Mouse (Mus musculus) liver, adult (tissue): Measurements from ENCODE around the gene Stard7.

Source experiments
- GATA4 ChIP-seq: IDR thresholded peaks from 2 replicates; pipeline ENCODE4 v1.6.1; 2014; ENCODE audit warnings: mild to moderate bottlenecking, low read length; ENCODE audit not compliant: insufficient replicate concordance

Stard7 gene

GRCm38 (mm10) chr2:127262480-127262879 lies 7.5 kb upstream of the Stard7 start:
- TF ChIP-seq GATA4, result no peak

DNA sequence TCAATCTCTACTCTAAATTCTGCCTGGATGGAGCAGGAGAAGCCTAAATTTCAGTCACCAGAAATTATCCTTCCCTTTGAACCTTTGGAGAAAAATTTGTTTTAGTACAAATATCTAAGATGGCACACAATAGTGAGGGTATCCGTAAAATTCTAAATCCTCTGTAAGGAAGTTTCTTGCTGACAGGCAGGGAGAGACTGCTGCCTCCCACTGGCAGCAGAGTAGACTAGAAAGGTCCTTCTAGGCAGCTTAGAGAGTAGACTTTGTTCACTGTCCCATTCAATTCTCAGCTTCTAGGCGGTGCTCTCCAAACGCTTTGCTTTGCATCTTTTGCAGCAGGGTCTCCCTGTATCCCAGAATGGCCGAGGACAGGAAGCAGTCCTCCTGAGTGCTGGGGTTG lies 2.2 kb upstream of the Stard7 start:
- no peak for TF ChIP-seq GATA4

DNA sequence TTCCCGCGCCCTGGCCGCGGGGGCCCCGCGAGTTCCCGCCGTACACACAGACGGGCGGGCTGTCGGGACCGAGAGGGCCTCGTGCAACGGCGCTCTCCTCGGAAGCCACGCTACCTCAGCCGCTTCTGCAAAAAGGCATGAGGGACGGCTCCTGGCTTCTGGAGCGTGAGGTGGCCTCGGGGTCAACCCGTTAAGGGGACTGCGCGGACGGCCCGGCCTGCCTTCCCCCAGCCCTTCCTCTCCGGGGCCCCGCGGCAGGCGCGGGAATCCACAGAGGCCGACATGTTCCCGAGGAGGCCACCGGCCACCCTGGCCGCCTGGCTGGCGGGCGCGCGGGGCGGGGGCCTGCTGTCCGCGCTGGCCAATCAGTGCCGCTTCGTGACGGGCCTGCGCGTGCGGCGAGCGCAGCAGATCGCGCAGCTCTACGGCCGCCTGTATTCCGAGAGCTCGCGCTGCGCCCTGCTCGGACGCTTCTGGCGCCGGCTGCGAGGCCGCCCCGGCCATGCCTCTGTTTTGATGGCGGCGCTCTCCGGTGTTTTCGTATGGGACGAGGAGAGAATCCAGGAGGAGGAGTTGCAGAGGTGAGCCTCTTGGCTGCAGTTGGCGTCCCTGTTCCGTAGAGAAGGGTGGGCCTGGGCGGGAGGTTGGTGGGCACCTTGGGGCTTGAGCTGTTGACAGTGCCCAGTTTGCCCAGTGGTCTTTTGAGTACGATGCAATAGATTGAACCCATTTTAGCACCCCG lies 453 bp downstream of the Stard7 start:
- TF ChIP-seq GATA4, result no peak

DNA sequence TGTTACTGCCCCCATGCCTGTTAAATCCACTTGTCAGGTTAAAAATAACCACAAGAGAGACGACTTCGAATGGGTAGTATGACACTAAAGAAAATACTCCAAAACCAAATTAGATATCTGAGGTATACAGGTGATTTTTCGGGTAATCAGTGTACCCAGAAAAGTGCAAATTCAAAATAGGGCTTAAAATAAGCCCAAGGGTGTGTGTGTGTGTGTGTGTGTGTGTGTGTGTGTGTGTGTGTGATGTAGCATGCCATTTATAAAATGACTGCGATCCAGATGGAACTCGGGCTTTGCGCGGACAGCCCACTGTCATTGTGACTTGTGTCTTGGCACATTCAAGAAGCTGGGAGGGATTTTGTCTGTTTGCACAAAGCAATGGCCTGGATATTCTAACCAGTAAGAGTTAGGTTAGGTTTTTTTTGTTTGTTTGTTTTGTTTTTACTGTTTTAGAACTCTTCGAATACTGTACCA lies 1.1 kb downstream of the Stard7 start:
- TF ChIP-seq GATA4, result no peak

GRCm38 (mm10) chr2:127272806-127273205 lies 2.8 kb downstream of the Stard7 start:
- TF ChIP-seq GATA4, result no peak

GRCm38 (mm10) chr2:127274590-127274989 lies 4.6 kb downstream of the Stard7 start:
- TF ChIP-seq GATA4, result no peak

DNA sequence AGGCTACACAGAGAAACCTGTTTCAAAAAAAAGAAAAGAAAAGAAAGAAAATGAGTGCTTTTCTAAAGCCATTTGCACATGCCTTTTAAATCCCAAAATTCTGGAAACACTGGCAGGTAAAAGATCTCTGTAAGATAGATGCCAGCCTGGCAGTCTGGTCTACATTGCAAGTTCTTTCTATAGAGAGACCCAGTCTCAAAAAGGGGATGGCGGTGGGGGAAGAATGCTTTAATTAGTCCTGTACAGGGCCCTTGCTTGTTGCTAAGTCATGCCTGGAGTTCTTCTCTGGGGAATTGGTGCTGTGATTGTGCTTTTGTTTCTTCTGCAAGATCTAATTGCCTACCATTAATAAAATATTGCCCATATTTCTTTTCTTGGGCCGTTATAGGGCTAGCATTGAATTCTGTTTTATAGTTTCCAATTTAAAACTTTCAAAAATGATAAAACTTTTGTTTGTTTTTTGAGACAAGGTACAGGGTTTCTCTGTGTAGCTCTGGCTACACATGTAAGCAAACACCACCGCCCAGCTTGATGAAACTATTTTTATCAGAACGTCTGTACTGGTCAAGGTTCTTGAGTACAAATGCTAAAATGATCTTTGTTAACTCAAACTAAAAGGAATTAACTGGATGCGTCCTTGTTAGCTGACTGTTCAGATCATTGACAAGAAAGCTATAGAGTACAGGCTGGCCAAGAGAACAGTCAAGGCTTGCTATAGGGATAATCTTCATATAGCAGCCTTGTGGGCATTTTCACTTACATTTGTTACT lies 5.7 kb downstream of the Stard7 start:
- TF ChIP-seq GATA4, result no peak

DNA sequence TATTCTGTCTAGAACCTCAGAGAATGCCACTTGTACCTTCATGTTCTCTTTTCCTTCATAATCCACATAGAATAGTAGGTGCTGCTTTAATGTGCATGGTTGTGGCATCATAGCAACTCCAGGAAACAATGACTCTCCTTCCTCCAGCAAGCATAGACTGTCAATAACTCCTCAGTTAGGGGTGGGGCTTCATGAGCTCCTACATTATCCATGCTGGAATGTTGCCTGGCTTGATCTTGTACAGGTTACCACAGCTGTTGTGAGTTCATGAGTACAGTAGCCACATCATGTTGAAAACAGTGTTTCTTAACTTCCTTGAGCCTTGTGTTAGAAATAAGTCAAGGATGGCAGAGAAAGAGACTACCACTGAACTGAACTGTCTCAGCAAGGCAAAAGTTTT lies 8.1 kb downstream of the Stard7 start:
- no peak for TF ChIP-seq GATA4

DNA sequence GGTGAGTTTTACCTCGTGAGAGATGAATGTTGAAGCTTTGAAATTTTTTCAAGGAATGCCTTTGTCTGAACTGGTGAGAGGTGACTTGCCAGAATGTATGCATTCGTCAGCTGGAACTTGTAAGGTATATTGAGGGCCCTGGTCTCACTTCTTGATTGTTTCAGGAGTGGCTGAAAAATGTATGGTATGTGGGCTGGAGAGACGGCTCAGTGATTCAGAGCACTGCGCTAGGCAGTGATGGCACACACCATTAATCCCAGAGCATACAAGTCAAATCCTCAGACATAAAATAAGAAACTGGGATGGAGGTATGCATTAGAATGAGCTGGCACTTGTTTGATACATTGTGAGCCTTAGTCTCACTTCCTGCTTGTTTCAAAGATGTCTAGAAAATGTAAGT lies 22.2 kb downstream of the Stard7 start:
- no peak for TF ChIP-seq GATA4

- no peak for TF ChIP-seq GATA4
Measured at GRCm38 (mm10) chr2:127297001-127297805, 27.2 kb downstream of the Stard7 start.

GRCm38 (mm10) chr2:127298056-127298455 lies 28.0 kb downstream of the Stard7 start:
- TF ChIP-seq GATA4, result no peak

DNA sequence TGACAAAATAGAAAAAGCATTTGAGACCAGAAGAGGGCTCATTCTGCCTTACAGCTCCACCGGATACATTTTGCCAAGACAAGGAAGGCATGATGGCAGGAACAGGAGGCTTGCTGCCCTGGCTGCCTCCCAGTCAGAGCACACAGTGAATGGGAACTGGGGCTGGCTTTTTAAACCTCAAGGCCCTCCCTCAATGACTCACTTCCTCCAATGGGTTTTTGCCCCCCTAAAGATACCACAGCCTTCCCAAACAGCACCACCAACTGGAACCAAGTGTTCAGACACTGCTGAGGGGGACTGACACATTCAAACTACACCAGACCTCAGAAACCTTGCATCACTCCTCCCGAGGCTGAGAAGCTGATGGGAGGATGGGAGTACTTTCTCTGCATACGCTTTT lies 30.7 kb downstream of the Stard7 start:
- TF ChIP-seq GATA4, result no peak

GRCm38 (mm10) chr2:127301883-127302282 lies 31.9 kb downstream of the Stard7 start:
- no peak for TF ChIP-seq GATA4

DNA sequence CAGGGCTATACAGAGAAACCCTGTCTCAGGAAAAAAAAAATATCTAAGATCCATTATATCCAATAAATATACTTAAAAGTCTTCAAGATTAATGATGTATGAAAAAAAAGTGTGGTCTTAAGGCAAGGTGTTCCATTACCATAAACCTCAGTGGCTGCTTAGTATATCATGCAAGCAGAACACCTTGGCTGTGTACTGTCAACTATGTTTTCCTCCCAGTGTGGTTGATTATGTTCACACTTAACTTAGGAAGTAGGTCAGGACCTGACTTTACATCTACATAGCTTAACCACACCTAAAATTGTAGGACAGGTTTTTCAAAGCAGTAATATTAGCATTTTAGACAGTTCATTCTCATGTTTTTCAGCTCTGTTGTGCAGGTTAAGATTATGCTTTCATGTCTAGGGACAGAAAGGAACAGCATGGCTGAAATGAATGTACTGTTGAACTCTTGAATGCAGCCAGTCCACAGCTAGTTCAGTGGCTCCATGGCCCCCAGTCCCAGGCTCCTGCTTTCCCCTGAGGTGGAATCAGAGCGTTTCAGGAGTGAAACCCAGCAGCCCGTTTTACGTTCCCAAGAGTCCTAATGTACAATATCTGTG lies 34.7 kb downstream of the Stard7 start:
- no peak for TF ChIP-seq GATA4

GRCm38 (mm10) chr2:127306123-127306522 lies 36.1 kb downstream of the Stard7 start:
- TF ChIP-seq GATA4, result no peak

DNA sequence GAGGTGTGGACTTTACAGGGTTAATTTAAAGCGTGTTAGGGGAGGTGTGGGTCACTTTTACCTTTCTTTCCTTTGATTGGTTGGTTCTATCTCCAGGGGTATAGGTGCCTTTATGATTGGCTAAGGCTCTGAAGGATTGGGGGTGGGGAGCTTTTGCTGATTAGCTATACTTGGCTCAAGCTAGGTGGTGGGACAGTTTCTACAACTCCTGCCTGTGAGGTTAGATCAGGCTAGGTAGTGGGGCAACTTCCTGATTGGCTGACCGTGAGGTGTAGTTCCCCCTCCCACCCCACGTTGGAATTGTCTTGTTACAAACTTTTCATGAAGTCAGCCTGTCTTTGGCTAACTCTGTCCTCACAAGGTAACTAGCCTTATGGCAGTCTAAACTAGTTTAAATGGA lies 37.2 kb downstream of the Stard7 start:
- TF ChIP-seq GATA4, result no peak

DNA sequence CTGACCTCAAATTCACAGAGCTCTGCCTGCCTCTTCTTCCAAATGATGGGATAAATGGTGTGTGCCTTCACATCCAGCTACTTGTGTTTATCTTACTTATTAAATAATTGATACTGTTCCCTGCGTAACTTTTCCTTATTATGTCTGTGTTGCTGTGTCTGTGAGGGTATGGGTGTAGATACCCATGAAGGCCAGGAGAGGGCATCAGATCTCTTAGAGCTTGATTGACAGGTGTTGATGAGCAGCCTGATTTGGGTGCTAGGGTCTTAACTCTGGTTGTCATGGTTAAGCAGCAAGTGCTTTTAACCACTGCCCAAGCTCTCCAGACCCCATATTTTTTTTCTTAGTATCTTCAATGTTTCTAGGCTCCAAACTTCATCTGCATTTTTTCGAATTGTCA lies 38.6 kb downstream of the Stard7 start:
- TF ChIP-seq GATA4, result no peak
